Mouse (Mus musculus) limb, embryonic 12.5 days (tissue): ENCODE results near the gene Slc26a1. TPM values are rescaled to one million over a fixed set of nuclear protein-coding genes. Genes with fewer than 3 reads are reported as not detected.

ENCODE experiments used
- ATAC-seq: fragments of 200-750 bp; cut with Nextera tagmentation; 2 replicates; pipeline ENCODE4 v1.8.0; 2017; ENCODE audit warnings: low read depth, moderate TSS enrichment; ENCODE audit not compliant: insufficient number of reproducible peaks, insufficient read depth, low FRiP score, low TSS enrichment
- H3K27ac ChIP-seq: fragments of 300-500 bp; sonication (generic); 2 replicates; pipeline ENCODE4 v1.5.1; 2016; ENCODE audit warnings: mild to moderate bottlenecking, moderate library complexity
- H3K27me3 ChIP-seq: fragments of 300-500 bp; sonication (generic); 2 replicates; pipeline ENCODE4 v1.6.1; 2016; ENCODE audit warnings: mild to moderate bottlenecking, moderate library complexity
- H3K36me3 ChIP-seq: fragments of 300-500 bp; sonication (generic); 2 replicates; pipeline ENCODE4 v1.6.1; 2016; ENCODE audit warnings: mild to moderate bottlenecking, moderate library complexity
- H3K4me1 ChIP-seq: fragments of 300-500 bp; sonication (generic); replicated peaks from 2 replicates; pipeline ENCODE4 v1.6.1; 2016
- H3K4me2 ChIP-seq: fragments of 300-500 bp; sonication (generic); 2 replicates; pipeline ENCODE4 v1.6.1; 2016; ENCODE audit warnings: mild to moderate bottlenecking, moderate library complexity
- H3K4me3 ChIP-seq: fragments of 300-500 bp; sonication (generic); replicated peaks from 2 replicates; pipeline ENCODE4 v1.5.1; 2016; ENCODE audit warnings: mild to moderate bottlenecking
- H3K9ac ChIP-seq: fragments of 300-500 bp; sonication (generic); replicated peaks from 2 replicates; pipeline ENCODE4 v1.6.1; 2016; ENCODE audit warnings: mild to moderate bottlenecking, moderate library complexity
- H3K9me3 ChIP-seq: fragments of 300-500 bp; sonication (generic); 2 replicates; pipeline ENCODE4 v1.6.1; 2016; ENCODE audit warnings: mild to moderate bottlenecking, moderate library complexity
- WGBS: fragments of 180-500 bp; shearing (Covaris S2); methylation state at CpG from one replicate; pipeline ENCODE4 v1.1.7; 2016; 5-methylcytosine and 5-hydroxymethylcytosine counted together
- polyA plus RNA-seq: library from polyadenylated mRNA; unstranded; fragments of >200 nt; fragmentation: Nextera tagmentation; extraction: Ambion mirVana; gene quantifications from 2 replicates; pipeline ENCODE4 v1.2.1, GENCODE M21; 2016

Gene Slc26a1
- polyA plus RNA-seq, 1 experiment from 2014 or later, result 1.1 TPM

GRCm38 (mm10) chr5:108655891-108656650 is 19.3 kb downstream of the Slc26a1 start:
- WGBS, result 93% methylated on average over 15 of the region's 15 CpGs
- no peaks in the 10 kb centered on the region for H3K9me3 ChIP-seq
- peaks cover 59% of the 10 kb centered on the region for H3K36me3 ChIP-seq
- no peak for ATAC-seq
- no peak overlapping the region for H3K27ac ChIP-seq
- H3K9ac ChIP-seq, result no peak overlapping the region
- no peaks in the 10 kb centered on the region for H3K27me3 ChIP-seq
- peaks cover 18% of the 10 kb centered on the region for H3K4me1 ChIP-seq
- no peak overlapping the region for H3K4me3 ChIP-seq
- H3K4me2 ChIP-seq, result no peak overlapping the region

- no peaks in the 10 kb centered on the region for H3K27me3 ChIP-seq
- peaks cover 59% of the 10 kb centered on the region for H3K36me3 ChIP-seq
- 95% methylated on average over 9 of the region's 9 CpGs for WGBS
- ATAC-seq, result no peak
- no peak overlapping the region for H3K4me3 ChIP-seq
- no peaks in the 10 kb centered on the region for H3K9me3 ChIP-seq
- H3K27ac ChIP-seq, result no peak overlapping the region
- H3K4me2 ChIP-seq, result no peak overlapping the region
- H3K4me1 ChIP-seq, result peaks cover 16% of the 10 kb centered on the region
- H3K9ac ChIP-seq, result no peak overlapping the region
Observed at GRCm38 (mm10) chr5:108655381-108655780, 20.0 kb downstream of the Slc26a1 start.

GRCm38 (mm10) chr5:108654444-108654990 is 20.9 kb downstream of the Slc26a1 start:
- peaks cover 9% of the 10 kb centered on the region for H3K4me1 ChIP-seq
- ATAC-seq, result no peak
- 93% methylated on average over 10 of the region's 10 CpGs for WGBS
- H3K9ac ChIP-seq, result no peak overlapping the region
- H3K4me3 ChIP-seq, result no peak overlapping the region
- H3K27ac ChIP-seq, result no peak overlapping the region
- peaks cover 68% of the 10 kb centered on the region for H3K36me3 ChIP-seq
- no peak overlapping the region for H3K4me2 ChIP-seq
- H3K9me3 ChIP-seq, result no peaks in the 10 kb centered on the region
- H3K27me3 ChIP-seq, result no peaks in the 10 kb centered on the region

GRCm38 (mm10) chr5:108653341-108653740 is 22.0 kb downstream of the Slc26a1 start:
- H3K9me3 ChIP-seq, result no peaks in the 10 kb centered on the region
- no peak overlapping the region for H3K27ac ChIP-seq
- H3K9ac ChIP-seq, result no peak overlapping the region
- ATAC-seq, result no peak
- no peak overlapping the region for H3K4me3 ChIP-seq
- no peak overlapping the region for H3K4me2 ChIP-seq
- no peaks in the 10 kb centered on the region for H3K27me3 ChIP-seq
- peaks cover 80% of the 10 kb centered on the region for H3K36me3 ChIP-seq
- WGBS, result 89% methylated on average over 6 of the region's 6 CpGs
- no peaks in the 10 kb centered on the region for H3K4me1 ChIP-seq

GRCm38 (mm10) chr5:108651823-108652222 is 23.5 kb downstream of the Slc26a1 start:
- 58% methylated on average over 1 of the region's 1 CpGs for WGBS
- H3K36me3 ChIP-seq, result peaks cover 81% of the 10 kb centered on the region

GRCm38 (mm10) chr5:108651136-108651720 is 24.1 kb downstream of the Slc26a1 start:
- Histone ChIP-seq H3K4me2 (no peak overlapping the region), H3K27me3 (no peaks in the 10 kb centered on the region), H3K4me3 (no peak overlapping the region), H3K27ac (no peak overlapping the region), H3K36me3 (peaks cover 81% of the 10 kb centered on the region), H3K4me1 (no peaks in the 10 kb centered on the region), H3K9ac (no peak overlapping the region), H3K9me3 (no peaks in the 10 kb centered on the region)
- 85% methylated on average over 5 of the region's 5 CpGs for WGBS
- ATAC-seq, result no peak

More at GRCm38 (mm10) chr5:108651823-108652222, 23.5 kb downstream of the Slc26a1 start:
- H3K4me2 ChIP-seq, result no peak overlapping the region
- H3K9ac ChIP-seq, result no peak overlapping the region
- no peak overlapping the region for H3K4me3 ChIP-seq
- no peak overlapping the region for H3K27ac ChIP-seq
- no peaks in the 10 kb centered on the region for H3K27me3 ChIP-seq
- no peaks in the 10 kb centered on the region for H3K4me1 ChIP-seq
- H3K9me3 ChIP-seq, result no peaks in the 10 kb centered on the region
- peak; percentile 32; the same call in 1 of the 2 replicates for ATAC-seq

- no peaks in the 10 kb centered on the region for H3K4me1 ChIP-seq
- H3K27me3 ChIP-seq, result no peaks in the 10 kb centered on the region
- no peak overlapping the region for H3K4me3 ChIP-seq
- H3K9me3 ChIP-seq, result no peaks in the 10 kb centered on the region
- WGBS, result 84% methylated on average over 7 of the region's 7 CpGs
- H3K27ac ChIP-seq, result no peak overlapping the region
- H3K9ac ChIP-seq, result 0 out of 2 replicates have a peak overlapping the region, but pooled peaks have one; percentile 12
- peaks cover 81% of the 10 kb centered on the region for H3K36me3 ChIP-seq
- H3K4me2 ChIP-seq, result no peak overlapping the region
- no peak for ATAC-seq
Observed at GRCm38 (mm10) chr5:108650341-108650740, 25.0 kb downstream of the Slc26a1 start.

GRCm38 (mm10) chr5:108648937-108649576 is 26.3 kb downstream of the Slc26a1 start:
- peaks cover 79% of the 10 kb centered on the region for H3K36me3 ChIP-seq

GRCm38 (mm10) chr5:108647820-108648465 is 27.4 kb downstream of the Slc26a1 start:
- H3K4me2 ChIP-seq, result no peak overlapping the region
- H3K27me3 ChIP-seq, result no peaks in the 10 kb centered on the region
- 90% methylated on average over 2 of the region's 2 CpGs for WGBS
- H3K27ac ChIP-seq, result no peak overlapping the region
- no peaks in the 10 kb centered on the region for H3K9me3 ChIP-seq
- peaks cover 74% of the 10 kb centered on the region for H3K36me3 ChIP-seq
- ATAC-seq, result no peak
- no peak overlapping the region for H3K4me3 ChIP-seq
- no peaks in the 10 kb centered on the region for H3K4me1 ChIP-seq
- H3K9ac ChIP-seq, result no peak overlapping the region

More at GRCm38 (mm10) chr5:108648937-108649576, 26.3 kb downstream of the Slc26a1 start:
- 91% methylated on average over 11 of the region's 11 CpGs for WGBS
- Histone ChIP-seq H3K9ac (no peak overlapping the region), H3K27ac (no peak overlapping the region), H3K9me3 (no peaks in the 10 kb centered on the region), H3K27me3 (no peaks in the 10 kb centered on the region), H3K4me3 (no peak overlapping the region), H3K4me2 (no peak overlapping the region), H3K4me1 (no peaks in the 10 kb centered on the region)
- no peak for ATAC-seq

- Histone ChIP-seq H3K9ac (no peak overlapping the region), H3K27ac (no peak overlapping the region), H3K4me2 (no peak overlapping the region), H3K36me3 (peaks cover 74% of the 10 kb centered on the region), H3K4me1 (no peaks in the 10 kb centered on the region), H3K9me3 (no peaks in the 10 kb centered on the region), H3K4me3 (no peak overlapping the region), H3K27me3 (no peaks in the 10 kb centered on the region)
- WGBS, result 88% methylated on average over 2 of the region's 2 CpGs
- ATAC-seq, result no peak
Observed at GRCm38 (mm10) chr5:108647311-108647710, 28.1 kb downstream of the Slc26a1 start.

- Histone ChIP-seq H3K4me2 (no peak overlapping the region), H3K9ac (0 out of 2 replicates have a peak overlapping the region, but pooled peaks have one; percentile 0), H3K27me3 (no peaks in the 10 kb centered on the region), H3K4me3 (no peak overlapping the region), H3K27ac (no peak overlapping the region), H3K4me1 (no peaks in the 10 kb centered on the region), H3K36me3 (peaks cover 76% of the 10 kb centered on the region), H3K9me3 (no peaks in the 10 kb centered on the region)
- ATAC-seq, result no peak
- 92% methylated on average over 3 of the region's 3 CpGs for WGBS
Observed at GRCm38 (mm10) chr5:108646343-108646660, 29.1 kb downstream of the Slc26a1 start.
